Mouse (Mus musculus): Measurements from ENCODE around the gene Mrpl24.

Mrpl24 gene

DNA sequence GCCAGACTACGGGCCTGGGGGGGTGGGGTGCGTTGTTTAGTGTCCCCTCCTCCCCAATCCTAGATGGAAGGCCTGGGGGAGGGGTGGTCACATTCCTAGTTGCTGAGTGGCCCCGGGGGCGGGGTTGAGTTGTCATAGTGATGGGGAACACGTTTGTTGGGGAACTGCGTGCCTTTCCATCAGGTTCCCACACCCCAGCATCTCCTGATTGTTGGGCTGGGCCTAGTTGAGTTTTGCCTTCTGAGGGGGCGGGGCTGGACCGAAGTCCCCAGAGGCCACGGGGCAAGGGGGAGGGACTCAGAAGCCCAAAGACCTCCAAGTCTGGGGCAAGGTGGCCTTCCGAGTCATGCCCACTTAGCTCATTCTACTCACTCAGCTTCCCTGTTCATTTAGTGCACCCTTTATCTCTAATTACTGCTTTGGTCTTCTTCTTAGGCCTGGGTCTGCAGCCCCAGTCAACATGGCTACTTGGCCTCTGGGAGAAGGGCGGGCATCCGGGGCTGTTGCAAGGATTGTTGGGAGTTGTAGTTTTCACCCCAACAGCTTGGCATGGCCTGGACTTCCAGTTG lies 8.6 kb upstream of the Mrpl24 start:
- DNase-seq (ENCODE audit: low read depth, low spot score), result peak; percentile 62

DNA sequence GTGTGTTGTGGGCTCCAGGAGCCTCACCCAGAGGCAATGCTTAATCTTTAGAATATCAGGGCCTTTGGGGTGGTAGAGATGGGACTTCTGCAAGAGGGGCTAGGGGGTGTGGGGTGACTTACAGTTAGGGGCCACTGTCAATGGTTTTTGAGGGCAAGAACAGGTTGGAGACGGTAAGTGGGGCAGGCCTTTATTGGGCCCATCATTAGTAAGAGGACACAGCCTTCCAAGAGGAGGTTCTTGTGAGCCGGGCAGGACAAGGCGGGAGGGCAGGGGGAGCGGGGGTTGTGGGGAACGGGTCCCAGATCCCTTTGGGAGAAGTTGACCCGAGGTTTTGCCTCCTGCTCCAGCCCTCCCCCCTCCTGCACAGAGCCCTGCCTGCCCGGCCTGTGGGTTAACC lies 5.8 kb upstream of the Mrpl24 start:
- no peak for DNase-seq (ENCODE audit: low read depth, low spot score)

DNA sequence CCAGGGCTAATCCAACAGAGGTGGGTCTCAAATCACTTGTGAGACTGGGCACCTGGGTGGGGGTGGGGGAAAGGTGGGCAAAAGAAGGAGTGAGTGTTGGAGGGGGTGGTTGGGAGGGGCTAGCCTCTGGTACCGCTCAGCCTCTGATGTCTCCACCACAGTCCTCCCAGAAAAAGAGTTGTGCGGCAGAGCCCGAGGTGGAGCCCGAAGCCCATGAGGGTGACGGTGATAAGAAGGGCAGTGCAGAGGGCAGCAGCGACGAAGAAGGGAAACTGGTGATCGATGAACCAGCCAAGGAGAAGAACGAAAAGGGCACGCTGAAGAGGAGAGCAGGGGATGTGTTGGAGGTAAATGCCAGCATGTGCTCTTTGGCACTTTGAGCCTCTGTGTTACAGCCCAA lies 5.4 kb upstream of the Mrpl24 start:
- DNase-seq (ENCODE audit: low read depth, low spot score), result no peak

DNA sequence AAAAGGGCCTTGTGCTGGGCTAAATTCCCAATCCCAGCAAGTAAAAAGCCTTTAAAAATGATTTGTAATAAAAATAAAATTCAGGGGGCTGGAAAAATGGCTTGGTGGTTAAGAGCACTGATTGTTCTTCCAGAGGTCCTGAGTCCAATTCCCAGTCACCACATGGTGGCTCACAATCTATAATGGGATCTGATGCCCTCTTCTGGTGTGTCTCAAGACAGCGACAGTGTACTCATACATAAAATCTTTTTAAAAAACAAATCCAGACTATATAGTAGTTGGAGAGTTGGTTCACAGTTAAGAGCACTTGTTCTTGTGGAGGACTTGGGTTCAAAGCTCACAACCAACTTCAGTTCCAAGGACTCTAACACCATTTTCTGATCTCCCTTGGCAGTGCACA lies 2.3 kb upstream of the Mrpl24 start:
- DNase-seq (ENCODE audit: low read depth, low spot score), result no peak

DNA sequence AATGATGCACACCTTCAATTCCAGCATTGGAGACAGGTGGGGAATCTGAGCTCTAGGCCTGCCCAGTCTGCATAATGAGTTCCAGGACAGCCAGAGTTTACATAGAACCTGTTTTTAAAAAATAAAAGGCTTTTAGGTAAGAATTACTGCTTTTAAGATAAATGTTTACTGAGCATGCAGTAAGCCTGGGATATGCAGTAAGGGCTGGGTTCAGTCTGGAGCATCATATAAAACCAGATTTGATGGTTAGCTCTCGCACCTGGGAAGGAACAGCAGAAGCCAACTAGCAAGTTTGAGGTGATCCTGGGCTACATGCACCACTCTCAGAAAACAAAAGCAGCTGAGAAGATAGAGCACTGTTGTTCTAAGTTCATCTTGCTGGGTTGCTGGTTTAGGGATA lies 755 bp upstream of the Mrpl24 start:
- DNase-seq (ENCODE audit: low read depth, low spot score), result no peak

DNA sequence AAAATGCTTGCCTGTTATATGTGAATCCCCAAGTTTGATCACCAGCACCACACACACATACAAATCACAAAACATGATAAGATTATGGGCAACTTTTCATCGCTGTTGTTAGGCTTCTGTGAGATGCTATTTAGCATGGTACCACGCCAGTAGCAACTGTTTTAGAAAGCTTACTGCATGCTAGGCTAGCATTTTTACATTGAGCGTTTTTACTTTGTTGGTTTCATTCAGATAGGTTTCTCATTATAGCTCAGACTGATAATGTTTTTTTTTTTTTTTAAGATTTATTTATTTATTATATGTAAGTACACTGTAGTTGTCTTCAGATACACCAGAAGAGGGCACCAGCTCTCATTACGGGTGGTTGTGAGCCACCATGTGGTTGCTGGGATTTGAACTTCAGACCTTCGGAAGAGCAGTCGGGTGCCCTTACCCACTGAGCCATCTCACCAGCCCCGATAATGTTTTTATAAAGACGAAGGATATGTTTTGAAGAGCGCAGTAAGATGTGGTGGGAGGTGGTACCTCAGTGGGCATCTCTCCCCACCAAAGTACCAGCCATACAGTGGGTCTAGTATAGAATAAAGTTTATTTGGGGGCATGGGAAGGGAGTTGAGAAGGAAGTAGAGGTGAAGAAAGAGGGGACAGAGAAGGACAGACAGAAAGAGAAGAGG lies 1.1 kb downstream of the Mrpl24 start:
- no peak for DNase-seq (ENCODE audit: low read depth, low spot score)

DNA sequence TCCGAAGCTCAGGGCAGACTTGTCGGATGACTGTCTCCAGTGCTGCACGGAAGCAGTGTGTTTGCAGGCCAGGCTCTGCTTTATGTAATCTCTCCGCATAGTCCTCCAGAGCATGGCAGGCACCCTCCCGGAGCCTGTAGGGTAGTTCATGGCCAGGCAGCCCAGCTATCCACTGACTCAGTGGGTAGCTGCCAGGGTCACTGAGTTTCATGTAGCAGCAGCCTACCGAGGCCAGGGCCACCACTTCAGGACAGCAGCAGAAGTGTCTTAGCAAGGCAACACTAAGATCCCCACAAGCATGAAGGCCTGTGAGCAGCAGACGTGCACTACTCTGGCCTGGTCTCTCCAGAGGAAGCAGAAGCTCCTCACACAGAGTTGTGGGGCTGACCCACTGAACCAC lies 5.7 kb downstream of the Mrpl24 start:
- no peak for DNase-seq (ENCODE audit: low read depth, low spot score)

DNA sequence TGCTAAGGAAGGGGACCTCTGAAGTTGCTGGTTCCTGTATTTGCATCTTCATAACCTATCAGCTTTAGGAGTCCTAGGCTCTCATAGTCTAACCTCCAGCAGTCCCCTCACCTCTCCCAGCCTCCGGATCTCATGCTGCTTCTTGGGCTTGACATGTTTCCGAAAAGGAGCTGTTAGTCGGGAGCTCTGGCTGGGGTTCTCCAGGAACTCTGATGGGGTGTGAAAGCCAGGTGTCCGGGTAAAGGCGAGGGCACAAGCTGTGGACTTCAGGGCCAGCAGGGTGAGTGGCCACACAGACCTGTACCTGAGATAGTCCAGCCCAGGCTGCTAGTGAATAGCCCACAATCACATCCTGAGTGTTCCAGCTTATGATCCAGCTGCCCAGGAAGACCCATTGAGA lies 8.1 kb downstream of the Mrpl24 start:
- no peak for DNase-seq (ENCODE audit: low read depth, low spot score)

DNA sequence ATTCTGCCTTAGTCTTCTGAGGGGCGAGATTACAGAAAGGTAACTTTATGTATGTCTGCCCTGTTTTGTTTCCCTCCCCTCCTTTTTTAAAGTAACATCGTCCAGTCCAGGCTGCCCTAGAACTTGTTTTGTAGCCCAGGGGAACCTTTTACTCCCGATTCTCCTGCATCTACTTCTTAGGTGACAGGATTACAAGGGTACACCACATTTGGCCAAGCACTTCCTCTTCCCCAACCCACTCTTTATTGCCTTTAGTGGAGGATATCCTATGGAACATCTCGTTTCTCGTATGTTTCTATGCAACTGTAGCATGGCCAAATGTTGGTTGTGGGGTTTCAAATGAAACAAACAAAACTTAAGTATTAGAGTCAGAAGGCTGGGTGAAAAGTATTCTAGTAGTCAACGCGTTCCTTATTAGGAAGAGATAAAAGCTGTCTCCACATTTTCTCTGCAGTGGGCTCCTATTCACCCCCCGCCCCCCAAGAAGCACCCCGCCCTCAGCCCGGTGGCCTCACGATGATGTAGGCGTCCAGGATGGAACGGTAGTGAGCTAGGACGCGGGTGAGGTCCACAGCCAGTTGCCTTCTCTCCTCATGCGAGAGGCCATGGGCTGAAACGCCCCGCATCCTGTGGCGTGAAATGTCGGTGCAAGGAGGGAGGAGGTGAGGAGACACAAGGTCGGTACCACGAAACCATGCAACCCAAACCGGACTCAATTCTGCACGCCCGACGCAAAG lies 10.2 kb downstream of the Mrpl24 start:
- DNase-seq (ENCODE audit: low read depth, low spot score), result no peak

DNA sequence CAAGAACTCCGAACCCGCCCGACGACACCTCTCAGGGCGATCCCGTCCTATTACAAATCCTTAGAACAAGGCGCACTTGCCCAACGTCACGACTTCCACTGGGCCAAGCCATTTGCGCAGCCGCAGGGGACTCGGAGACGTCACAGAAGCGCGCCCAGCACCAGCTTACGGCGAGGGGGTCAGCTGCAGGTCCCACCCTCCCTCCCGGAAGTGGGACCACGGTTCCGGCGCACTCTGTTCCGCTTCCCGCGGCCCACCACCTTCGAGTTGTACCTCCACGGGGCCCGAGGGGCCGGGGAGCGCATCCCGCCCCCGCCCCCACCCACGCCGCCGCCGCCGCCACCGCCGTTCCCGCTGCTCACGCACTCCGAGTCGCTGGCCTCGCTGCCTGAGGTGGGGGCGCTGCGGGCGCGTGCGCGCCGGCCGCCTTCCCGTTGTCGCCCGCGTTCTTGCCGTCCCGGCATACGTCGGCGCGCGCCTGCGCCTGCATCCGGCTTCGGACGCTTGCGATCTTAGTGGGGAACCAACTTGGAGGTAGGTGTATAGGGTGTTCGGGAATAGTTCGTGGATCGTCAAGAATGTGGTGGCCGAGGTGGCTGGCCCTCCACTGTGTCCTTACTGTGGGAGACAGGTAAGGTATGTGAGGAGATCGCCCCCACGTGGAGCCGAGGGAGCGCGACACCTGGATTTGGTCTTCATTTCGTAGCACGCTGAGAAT lies 10.9 kb downstream of the Mrpl24 start, which contains the start of the genes Isg20l2 and Rrnad1:
TSS of gene Isg20l2 (plus strand) at position 237 of the 718 bp plus-strand sequence.
TSS of gene Rrnad1 (minus strand) at position 640 of the 718 bp plus-strand sequence.
- peak; percentile 94 for DNase-seq (ENCODE audit: low read depth, low spot score)

DNA sequence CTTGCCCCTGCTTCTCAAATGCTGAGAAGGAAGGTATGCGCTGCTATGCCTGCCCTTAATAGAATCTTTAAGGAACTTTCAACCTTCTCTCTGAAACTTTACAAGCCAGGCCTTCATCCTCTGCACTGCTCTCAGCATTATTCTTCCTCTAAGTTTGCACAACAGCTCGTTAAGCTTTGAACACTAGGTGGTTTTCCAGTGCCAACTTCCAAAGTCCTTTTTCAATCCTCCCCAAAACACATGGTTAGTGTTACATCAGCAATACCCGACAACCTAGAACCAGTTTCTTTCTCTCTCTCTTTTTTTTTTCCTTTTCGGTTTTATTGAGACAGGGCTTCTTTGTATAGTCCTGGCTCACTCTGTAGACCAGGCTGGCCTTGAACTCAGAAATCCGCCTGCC lies 14.7 kb downstream of the Mrpl24 start:
- DNase-seq (ENCODE audit: low read depth, low spot score), result no peak

DNA sequence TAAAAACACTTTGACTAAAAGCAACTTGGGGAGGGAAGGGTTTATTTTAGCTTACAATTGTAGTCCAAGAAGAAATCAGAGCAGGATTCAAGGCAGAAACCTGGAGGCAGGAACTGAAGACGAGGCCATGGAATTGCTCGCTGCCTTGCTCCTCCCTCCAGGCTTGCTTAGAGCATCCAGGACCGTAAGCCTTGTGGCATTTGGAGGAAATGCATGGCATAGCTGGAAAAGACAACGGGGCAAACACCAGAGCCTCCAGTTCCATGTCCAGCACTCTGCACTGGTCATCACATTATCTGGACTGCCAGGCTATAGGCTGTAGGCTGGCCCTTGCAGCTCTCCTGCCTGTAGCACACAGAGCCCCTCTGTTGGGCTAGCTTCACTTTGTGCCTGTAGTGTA lies 15.2 kb downstream of the Mrpl24 start:
- DNase-seq (ENCODE audit: low read depth, low spot score), result no peak

DNA sequence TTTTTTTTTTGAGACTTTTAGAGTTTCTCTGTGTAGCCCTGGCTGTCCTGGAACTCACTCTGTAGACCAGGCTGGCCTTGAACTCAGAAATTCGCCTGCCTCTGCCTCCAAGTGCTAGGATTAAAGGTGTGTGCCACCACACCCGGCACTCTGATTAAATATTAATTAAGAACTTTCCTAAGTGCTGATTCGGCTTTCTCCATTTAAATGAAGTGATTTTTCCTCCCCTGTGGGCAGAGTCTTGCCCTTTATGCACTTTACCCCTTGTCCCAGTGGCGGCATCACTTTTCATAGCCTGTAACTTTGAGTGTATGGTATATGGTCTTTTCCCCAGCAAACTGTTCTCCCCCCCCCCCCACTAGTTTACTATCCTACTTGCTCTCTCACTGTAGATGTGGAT lies 15.9 kb downstream of the Mrpl24 start:
- DNase-seq (ENCODE audit: low read depth, low spot score), result no peak

DNA sequence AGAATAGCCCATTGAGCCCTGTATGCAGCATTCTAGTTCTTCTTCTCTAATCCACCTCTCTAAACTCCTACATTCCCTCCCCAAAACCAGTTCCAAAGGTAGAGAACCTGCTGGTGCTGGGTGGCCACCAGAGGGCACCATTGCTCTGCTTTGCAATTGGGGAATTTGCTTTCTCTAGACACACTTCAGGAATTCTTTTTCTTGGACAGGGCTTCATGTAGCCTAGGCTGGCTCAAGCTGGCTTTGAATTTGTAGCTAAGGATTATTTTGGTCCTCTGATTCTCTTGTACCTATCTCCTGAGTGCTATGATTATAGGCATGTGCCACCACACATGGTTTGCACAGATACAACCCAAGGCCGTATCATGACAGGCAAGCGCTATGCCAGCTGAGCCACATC lies 16.5 kb downstream of the Mrpl24 start:
- DNase-seq (ENCODE audit: low read depth, low spot score), result peak; percentile 74

DNA sequence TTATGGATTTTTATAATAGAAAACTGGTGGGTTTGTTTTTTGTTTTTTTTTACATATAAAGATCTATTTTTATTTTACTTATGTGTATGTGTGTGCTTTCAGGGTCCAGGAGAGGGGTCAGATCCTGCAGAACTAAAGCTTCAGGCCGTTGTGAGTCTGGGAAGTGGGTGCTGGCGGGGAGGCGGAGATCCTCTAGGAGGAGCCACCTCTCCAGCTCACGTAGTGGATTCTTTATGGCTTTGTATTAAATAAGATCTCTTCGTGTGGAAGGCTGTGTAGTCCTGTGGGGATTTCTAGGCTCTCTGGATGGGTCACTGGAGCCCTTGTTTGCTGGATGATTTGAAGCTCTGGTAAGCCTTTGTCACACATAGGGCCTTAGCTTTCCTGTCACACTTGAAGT lies 21.3 kb downstream of the Mrpl24 start:
- DNase-seq (ENCODE audit: low read depth, low spot score), result no peak

DNA sequence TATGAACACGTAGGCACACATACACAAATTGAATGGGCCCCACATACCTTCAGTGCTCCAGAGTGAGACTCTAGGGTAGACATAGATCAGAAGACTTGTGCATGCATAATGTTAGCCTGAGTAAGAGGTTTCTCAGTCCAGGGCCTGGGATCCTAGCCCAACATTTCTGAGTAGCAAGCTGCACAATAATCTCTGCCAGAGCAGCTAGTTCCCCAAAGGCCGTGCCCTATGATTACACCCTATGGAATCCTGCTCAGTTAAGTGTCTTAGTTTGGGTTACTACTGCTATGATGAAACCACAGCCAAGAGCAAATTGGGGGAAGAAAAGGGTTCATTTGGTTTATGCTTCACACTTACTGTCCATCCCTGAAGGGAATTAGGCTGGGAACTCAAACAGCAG lies 23.2 kb downstream of the Mrpl24 start:
- DNase-seq (ENCODE audit: low read depth, low spot score), result no peak

DNA sequence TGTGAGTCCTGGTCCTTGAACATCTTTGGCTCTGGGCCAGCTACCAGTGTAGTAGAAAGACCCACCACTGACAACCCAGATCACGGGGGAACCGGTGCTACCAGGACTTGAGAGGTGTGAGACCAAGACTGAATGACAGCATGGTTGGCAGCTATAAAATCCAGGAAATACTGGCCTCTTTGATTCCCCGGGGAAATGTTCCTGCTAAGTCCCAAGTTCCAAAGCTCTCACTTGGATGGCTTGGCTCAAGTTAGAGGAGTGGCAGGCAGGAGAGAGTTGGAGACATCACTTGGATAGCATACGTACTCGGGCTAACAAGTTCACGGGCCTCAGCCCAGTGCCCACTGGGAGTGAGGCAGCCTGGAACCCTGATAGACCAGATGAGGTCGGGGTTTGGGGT lies 24.3 kb downstream of the Mrpl24 start:
- no peak for DNase-seq (ENCODE audit: low read depth, low spot score)

DNA sequence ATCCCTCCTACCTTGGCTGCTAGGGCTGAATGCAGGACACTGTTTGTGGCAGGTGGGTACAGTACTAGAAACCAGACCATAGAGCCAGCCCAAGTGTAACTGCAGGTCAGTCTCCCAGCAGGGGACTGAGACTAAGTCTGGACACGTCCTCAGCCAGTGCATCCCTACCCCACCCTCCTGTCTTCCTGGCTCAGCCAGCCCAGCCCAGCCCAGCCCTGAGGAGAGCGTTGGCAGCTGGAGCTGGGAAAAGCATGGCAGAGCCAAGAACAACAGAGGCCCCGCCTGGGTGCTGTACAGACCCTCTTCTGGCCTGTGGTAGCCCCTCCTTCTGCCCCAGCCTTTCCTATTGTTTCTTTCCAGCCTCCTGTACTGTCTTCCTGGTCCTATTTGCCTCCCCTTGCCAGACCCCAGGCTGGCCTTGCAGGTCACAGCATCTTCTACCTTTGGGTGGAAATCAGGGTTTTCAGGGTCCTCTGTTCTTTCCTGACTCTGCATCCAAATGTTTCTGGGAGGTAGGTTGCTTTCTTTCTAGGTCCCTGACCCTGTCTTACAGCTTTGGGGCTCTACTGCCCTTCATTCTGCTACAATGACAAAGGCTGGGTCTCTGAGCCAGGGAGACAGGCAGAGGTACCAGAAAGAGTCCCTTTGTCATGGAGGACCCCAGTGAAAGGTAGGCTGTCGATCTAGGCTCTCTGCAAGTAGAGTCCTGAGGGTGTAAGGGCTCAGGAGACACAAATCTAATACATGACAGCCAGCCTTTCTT lies 25.7 kb downstream of the Mrpl24 start:
- DNase-seq (ENCODE audit: low read depth, low spot score), result no peak

DNA sequence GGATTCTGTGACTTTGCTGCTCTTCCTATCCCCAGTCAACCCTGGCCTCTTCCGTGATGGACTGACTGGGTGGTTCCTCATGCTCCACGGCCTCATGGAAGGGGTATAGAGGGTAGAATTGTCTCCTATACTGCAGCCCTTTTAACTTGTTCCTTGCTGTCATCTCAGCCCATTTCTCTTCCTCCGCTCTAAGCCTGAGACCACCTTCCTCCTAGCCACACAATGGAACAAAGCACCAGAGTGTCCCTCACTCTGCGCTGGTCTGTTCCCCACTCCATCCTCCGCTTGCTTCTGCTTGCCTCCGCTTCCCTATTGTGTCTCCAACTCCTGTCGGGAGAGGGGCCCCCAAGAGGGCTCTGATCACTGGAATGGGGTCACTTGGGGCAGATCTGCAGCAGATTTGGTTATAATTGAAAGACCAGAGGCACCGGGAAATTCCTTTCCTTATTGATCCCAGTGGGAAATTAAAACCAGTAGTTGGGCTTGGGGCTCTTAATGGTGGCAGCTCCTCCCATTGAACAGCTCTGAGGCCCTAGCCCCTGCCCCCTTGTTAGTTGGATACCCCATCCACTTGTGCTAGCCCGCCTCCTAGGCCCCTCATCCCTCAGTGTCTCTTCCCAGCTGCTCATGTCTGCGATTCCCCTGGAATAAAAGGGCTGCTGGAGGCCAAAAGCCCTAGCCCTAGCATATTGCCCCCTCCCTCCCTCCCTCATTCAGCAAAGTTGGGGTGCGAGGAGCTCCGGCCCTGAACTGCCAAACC lies 26.7 kb downstream of the Mrpl24 start:
- DNase-seq (ENCODE audit: low read depth, low spot score), result no peak

DNA sequence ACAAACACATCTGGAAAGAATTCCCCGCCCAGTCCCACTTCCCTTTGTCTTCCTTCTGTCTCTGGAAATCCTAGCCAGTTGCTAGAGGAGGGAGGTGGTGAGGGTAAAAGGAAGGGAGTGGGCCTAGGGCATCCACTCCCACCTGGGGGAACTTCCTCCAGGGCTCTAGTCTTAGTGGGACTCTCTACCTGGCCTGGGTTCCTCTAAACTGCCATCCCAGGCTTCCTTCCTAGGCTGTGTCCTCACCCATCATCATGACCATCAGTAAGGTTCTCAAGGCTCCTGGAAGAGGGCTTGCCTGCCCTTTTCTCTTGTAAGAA lies 27.2 kb downstream of the Mrpl24 start:
- no peak for DNase-seq (ENCODE audit: low read depth, low spot score)
